Mouse (Mus musculus) intestine, embryonic 14.5 days (tissue): ENCODE data around the gene Zdhhc8. TPM values are rescaled to one million over a fixed set of nuclear protein-coding genes. Genes with fewer than 3 reads are reported as not detected.

Source experiments
- ATAC-seq: fragments of 200-750 bp; cut with Nextera tagmentation; replicated peaks from 2 replicates; pipeline ENCODE4 v1.8.0; 2017; ENCODE audit warnings: low read depth, moderate number of reproducible peaks, moderate TSS enrichment, moderate library complexity; ENCODE audit not compliant: low FRiP score, low TSS enrichment
- DNase-seq: peaks from one replicate; pipeline ENCODE4 v3.0.0-alpha.2; 2018; ENCODE audit warnings: low spot score
- H3K27ac ChIP-seq: fragments of 300-500 bp; sonication (generic); 2 replicates; pipeline ENCODE4 v1.5.1; 2014; ENCODE audit warnings: low read depth, mild to moderate bottlenecking, control low read depth
- H3K27me3 ChIP-seq: fragments of 300-500 bp; sonication (generic); replicated peaks from 2 replicates; pipeline ENCODE4 v1.6.1; 2014; ENCODE audit warnings: low read length, control low read depth; ENCODE audit not compliant: control insufficient read depth, insufficient read depth
- H3K36me3 ChIP-seq: fragments of 300-500 bp; sonication (generic); 2 replicates; pipeline ENCODE4 v1.6.1; 2014; ENCODE audit warnings: low read length, control low read depth; ENCODE audit not compliant: control insufficient read depth, insufficient read depth
- H3K4me1 ChIP-seq: fragments of 300-500 bp; sonication (generic); replicated peaks from 2 replicates; pipeline ENCODE4 v1.6.1; 2014; ENCODE audit warnings: low read length, control low read depth, mixed read lengths; ENCODE audit not compliant: control insufficient read depth, insufficient read depth
- H3K4me2 ChIP-seq: fragments of 300-500 bp; sonication (generic); 2 replicates; pipeline ENCODE4 v1.6.1; 2014; ENCODE audit warnings: low read length
- H3K4me3 ChIP-seq: fragments of 300-500 bp; sonication (generic); 2 replicates; pipeline ENCODE4 v1.5.1; 2014; ENCODE audit warnings: low read depth, low read length, control low read depth, mixed read lengths
- H3K9ac ChIP-seq: fragments of 300-500 bp; sonication (generic); 2 replicates; pipeline ENCODE4 v1.6.1; 2014; ENCODE audit warnings: mild to moderate bottlenecking, low read length
- H3K9me3 ChIP-seq: fragments of 300-500 bp; sonication (generic); 2 replicates; pipeline ENCODE4 v1.6.1; 2016; ENCODE audit warnings: low read length, control low read depth; ENCODE audit not compliant: control insufficient read depth
- WGBS: fragments of 180-500 bp; shearing (Covaris S2); extraction: QIAGEN DNeasy Blood & Tissue Kit; methylation state at CpG from one replicate; pipeline ENCODE4 v1.1.7; 2014; 5-methylcytosine and 5-hydroxymethylcytosine counted together
- polyA plus RNA-seq: library from polyadenylated mRNA; unstranded; fragments of >200 nt; fragmentation: Nextera tagmentation; extraction: Ambion mirVana; gene quantifications from 2 replicates; pipeline ENCODE4 v1.2.1, GENCODE M21; 2014

The Zdhhc8 gene
- polyA plus RNA-seq, 1 experiment from 2014 or later, result 15.1 TPM

- Histone ChIP-seq H3K4me1 (0 out of 2 replicates have a peak, but pooled peaks cover 4% of the 10 kb centered on the region), H3K4me2 (no peak overlapping the region), H3K4me3 (no peak overlapping the region), H3K27ac (no peak overlapping the region), H3K27me3 (no peaks in the 10 kb centered on the region), H3K9ac (no peak overlapping the region), H3K9me3 (no peaks in the 10 kb centered on the region), H3K36me3 (no peaks in the 10 kb centered on the region)
- DNase-seq (peak; percentile 97), ATAC-seq (peak; percentile 53)
- WGBS, result 43% methylated on average over 10 of the region's 10 CpGs
Measured at GRCm38 (mm10) chr16:18211417-18212171, 23.3 kb downstream of the Zdhhc8 start.

DNA sequence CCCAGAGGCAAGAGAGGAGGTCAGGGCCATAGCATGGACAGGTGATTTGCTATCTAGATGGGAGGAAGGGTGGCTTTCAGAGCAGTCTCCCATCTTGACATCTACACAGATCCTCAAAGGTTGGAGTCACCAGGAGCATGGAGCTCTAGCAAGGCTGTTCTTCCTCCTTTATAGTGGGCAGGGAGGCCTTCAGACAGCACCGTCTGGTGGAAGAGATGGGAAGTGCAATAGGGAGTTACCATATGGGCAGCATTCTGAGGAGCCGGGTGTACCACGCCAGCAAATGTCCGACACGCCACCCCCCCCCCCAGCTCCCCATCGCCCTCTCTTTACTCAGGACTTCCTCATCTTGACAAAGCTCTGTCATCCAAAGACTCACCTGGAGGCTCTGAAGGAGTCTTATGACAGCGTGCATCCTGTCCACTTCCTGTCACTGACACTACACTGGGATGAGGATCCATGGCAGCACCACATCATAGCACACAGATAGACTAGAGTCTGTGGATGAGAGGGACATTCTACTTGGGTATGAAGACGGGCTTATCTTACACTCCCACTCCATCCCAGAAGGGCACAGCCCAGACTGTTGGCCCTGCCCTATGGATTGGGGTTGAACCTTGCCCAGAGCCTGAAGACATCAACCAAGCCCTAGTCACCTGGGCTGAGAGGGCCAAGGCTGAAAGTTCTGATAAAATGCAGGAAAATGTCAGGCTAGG lies 24.1 kb downstream of the Zdhhc8 start:
- no peak overlapping the region for H3K4me2 ChIP-seq
- no peak overlapping the region for H3K9ac ChIP-seq
- no peaks in the 10 kb centered on the region for H3K9me3 ChIP-seq
- WGBS, result 23% methylated on average over 8 of the region's 8 CpGs
- no peak overlapping the region for H3K4me3 ChIP-seq
- H3K27me3 ChIP-seq, result no peaks in the 10 kb centered on the region
- peak; percentile 83 for DNase-seq
- no peaks in the 10 kb centered on the region for H3K36me3 ChIP-seq
- no peak overlapping the region for H3K27ac ChIP-seq
- H3K4me1 ChIP-seq, result 0 out of 2 replicates have a peak, but pooled peaks cover 4% of the 10 kb centered on the region
- ATAC-seq, result peak; percentile 36; the same call in 1 of the 2 replicates

DNA sequence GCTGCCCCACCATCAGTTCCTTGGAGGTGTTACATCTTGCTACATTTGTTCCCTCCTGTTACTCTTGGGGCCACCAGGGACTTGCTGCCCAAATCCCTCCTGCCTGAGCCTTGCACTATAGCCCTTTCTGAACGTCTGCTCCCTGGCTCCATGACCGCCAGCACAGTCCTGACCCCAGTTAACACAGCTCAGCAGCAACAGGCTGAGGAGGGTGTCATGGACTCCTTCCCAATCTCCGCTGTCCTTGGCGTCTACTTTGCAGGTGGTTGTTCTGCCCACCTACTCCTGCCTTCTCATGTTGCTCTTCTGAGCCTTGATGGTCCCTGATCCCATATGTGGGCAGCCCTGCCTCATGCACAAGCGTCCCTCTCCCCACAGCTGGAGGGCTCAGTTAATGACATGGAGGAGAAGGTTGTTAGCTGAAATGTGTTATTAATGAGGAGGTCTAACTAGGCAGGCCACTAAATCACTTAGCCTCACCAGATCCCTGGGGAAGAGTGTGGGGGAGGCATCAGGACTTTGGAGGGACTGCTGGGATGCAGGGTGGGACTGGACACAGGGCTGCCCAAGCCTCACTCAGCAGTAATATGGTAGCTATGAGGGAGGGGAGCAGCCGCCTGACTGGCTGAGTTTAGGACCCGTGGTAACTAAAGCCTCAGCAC lies 31.4 kb downstream of the Zdhhc8 start:
- Histone ChIP-seq H3K27ac (no peak overlapping the region), H3K9me3 (no peaks in the 10 kb centered on the region), H3K4me2 (no peak overlapping the region), H3K27me3 (no peaks in the 10 kb centered on the region), H3K4me3 (no peak overlapping the region), H3K4me1 (no peaks in the 10 kb centered on the region), H3K9ac (no peak overlapping the region), H3K36me3 (no peaks in the 10 kb centered on the region)
- WGBS, result 57% methylated on average over 7 of the region's 7 CpGs
- ATAC-seq (no peak), DNase-seq (no peak)

DNA sequence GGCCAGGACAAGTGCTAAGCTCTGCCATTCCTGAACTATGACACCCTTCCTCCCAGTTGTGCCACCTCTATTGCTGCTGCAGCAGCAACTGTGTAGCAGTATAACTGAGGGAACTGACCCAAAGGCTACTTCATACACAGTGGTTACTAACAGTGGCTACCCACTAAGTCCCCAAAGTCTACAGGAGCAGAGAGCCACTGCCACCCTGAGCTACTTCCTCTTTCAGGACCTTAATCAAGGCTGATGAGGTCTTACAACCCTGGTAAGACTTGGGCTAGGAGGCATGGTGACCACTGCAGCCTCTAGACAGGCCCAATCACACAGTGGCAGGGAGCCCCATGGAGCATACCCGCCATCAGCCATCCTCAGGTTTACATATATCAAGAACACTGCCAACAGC lies 32.9 kb downstream of the Zdhhc8 start:
- H3K36me3 ChIP-seq, result no peaks in the 10 kb centered on the region
- no peak overlapping the region for H3K27ac ChIP-seq
- no peaks in the 10 kb centered on the region for H3K9me3 ChIP-seq
- H3K4me1 ChIP-seq, result no peaks in the 10 kb centered on the region
- H3K4me3 ChIP-seq, result no peak overlapping the region
- no peak for DNase-seq
- H3K9ac ChIP-seq, result no peak overlapping the region
- no peak for ATAC-seq
- H3K27me3 ChIP-seq, result no peaks in the 10 kb centered on the region
- H3K4me2 ChIP-seq, result no peak overlapping the region
- WGBS, result 92% methylated on average over 1 of the region's 1 CpGs

GRCm38 (mm10) chr16:18201620-18202019 lies 33.3 kb downstream of the Zdhhc8 start:
- Histone ChIP-seq H3K27ac (no peak overlapping the region), H3K36me3 (no peaks in the 10 kb centered on the region), H3K27me3 (no peaks in the 10 kb centered on the region), H3K4me2 (no peak overlapping the region), H3K9ac (no peak overlapping the region), H3K4me1 (no peaks in the 10 kb centered on the region), H3K9me3 (no peaks in the 10 kb centered on the region), H3K4me3 (no peak overlapping the region)
- ATAC-seq (no peak), DNase-seq (no peak)
- WGBS, result 27% methylated on average over 1 of the region's 1 CpGs

- Histone ChIP-seq H3K36me3 (no peaks in the 10 kb centered on the region), H3K4me2 (no peak overlapping the region), H3K27ac (no peak overlapping the region), H3K9ac (no peak overlapping the region), H3K9me3 (no peaks in the 10 kb centered on the region), H3K27me3 (no peaks in the 10 kb centered on the region), H3K4me3 (no peak overlapping the region), H3K4me1 (peaks cover 1% of the 10 kb centered on the region; the same call in 1 of the 2 replicates)
- 72% methylated on average over 2 of the region's 2 CpGs for WGBS
- DNase-seq (no peak), ATAC-seq (no peak)
Measured at GRCm38 (mm10) chr16:18200062-18200461, 34.9 kb downstream of the Zdhhc8 start.

DNA sequence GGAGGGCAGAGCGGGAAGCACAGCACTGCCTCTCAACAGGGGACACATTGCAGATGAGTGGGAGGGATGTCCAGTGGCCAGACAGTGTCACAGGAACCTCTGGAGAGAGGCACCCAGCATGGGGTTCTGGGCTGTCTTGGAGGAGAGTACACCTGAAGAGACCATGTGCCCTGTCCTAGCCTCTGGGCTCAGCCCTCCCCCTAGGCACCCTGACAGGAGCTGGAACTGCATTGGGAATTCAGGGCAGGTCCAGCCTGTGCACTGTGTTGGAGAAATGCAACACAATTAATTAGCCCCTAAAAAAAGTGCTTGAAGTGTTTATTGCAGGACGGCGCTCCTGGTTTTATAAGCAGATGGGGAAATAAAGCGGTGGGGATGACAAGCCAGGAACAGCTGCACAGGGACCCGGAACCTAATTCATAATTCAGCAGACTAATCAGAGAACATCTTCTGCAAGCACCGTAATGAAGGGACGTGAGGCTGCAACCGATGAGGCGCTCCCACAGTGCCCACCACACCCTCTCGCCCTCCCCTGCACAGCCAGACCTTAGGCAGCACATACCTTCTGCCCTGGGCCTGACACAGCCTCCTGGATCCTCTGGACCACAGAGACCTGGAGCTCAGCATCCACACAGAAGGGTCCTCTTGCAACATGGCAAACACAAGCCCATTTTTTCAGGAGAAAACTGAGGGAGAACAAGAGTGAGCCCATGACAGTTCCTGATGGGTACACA lies 36.4 kb downstream of the Zdhhc8 start:
- no peak overlapping the region for H3K4me2 ChIP-seq
- no peak for DNase-seq
- WGBS, result 64% methylated on average over 10 of the region's 10 CpGs
- H3K27ac ChIP-seq, result no peak overlapping the region
- ATAC-seq, result no peak
- no peaks in the 10 kb centered on the region for H3K36me3 ChIP-seq
- no peak overlapping the region for H3K4me3 ChIP-seq
- peaks cover 12% of the 10 kb centered on the region for H3K4me1 ChIP-seq
- H3K9ac ChIP-seq, result no peak overlapping the region
- no peaks in the 10 kb centered on the region for H3K9me3 ChIP-seq
- H3K27me3 ChIP-seq, result no peaks in the 10 kb centered on the region

DNA sequence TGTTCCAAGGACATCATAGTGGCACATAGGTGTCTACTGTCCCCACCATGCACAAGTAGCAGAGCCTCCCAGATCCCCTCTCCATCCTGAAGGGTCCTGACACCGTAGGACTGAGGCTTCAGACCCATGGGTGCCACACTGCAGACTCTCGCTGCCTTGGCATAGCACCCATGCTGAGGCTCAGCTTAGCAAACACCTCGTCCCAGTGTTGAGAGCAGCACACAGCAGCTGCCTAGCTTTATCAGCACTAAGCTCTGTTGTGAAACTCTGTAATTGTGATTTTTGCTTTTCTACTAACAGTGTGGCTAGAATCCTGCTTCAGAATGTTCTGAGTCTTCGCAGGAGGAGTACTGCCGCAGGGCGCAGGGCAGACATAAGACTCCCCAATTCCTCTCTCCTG lies 37.1 kb downstream of the Zdhhc8 start:
- no peak for DNase-seq
- Histone ChIP-seq H3K27ac (no peak overlapping the region), H3K4me3 (no peak overlapping the region), H3K36me3 (no peaks in the 10 kb centered on the region), H3K4me2 (no peak overlapping the region), H3K27me3 (no peaks in the 10 kb centered on the region), H3K9ac (no peak overlapping the region), H3K4me1 (peaks cover 12% of the 10 kb centered on the region), H3K9me3 (no peaks in the 10 kb centered on the region)
- no peak for ATAC-seq
- 83% methylated on average over 6 of the region's 6 CpGs for WGBS
